Mouse (Mus musculus) bone marrow macrophage, adult 2 months (primary cell): ENCODE measurements around the gene Ddn.

Source experiments
- CTCF ChIP-seq: IDR thresholded peaks from 2 replicates; pipeline ENCODE4 v1.5.1; 2012; ENCODE audit warnings: low read depth, mild to moderate bottlenecking, low read length, moderate library complexity
- POLR2A ChIP-seq: IDR thresholded peaks from 2 replicates; pipeline ENCODE4 v1.6.1; 2012; ENCODE audit warnings: mild to moderate bottlenecking, low read depth, low read length, borderline replicate concordance

DNA sequence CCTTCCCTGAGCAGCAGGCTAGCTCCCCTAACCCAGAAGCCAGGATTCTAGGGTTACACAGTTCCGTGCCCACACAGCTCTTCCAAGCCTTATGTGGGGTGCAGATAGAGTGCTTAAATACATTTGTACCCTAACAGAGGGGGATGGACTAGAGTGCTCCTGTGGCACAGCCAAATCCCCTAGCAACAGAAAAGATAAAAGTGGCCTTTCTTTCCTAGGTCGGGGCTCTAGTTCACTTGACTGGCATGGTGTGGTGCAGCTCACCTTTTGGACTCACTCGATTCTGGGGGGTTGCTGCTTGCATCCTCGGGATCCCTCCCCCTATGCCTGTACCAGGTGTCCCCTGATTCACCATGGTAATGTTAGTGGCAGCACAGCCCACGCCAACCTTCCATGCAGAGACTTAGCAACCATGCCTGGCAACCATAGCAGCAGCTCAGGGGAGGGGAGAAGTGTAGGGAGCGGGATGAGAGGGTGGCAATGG lies 597 bp downstream of the Ddn start:
- TF ChIP-seq POLR2A (no peak), CTCF (no peak)
